Comparison of ENCODE assay signal across 15 mouse cellular contexts in genomic region chr14:26258729-26259128, GRCm38 (mm10). TPM values are rescaled to one million over a fixed set of nuclear protein-coding genes. Genes with fewer than 3 reads are reported as not detected.
DNase-seq lines count a peak whose midpoint lies in the region; ATAC-seq and TF ChIP-seq lines count a peak whose summit lies in the region.
"Not testable (repeated sequence)": the region's sequence is repeated elsewhere in the genome, so short reads cannot be mapped to it uniquely, and the experiment has no call there.
"Had no signal": no experiment of that assay in that cellular context is flagged by ENCODE, and none has a peak within 500 bp of the region (broad histone marks: within the 10 kb centered on the region; RNA-seq: fewer than 3 reads in every experiment).

No protein-coding gene starts in this region.

- not testable (repeated sequence) for H3K9ac ChIP-seq in embryonic facial prominence, embryonic 14.5 days (ENCODE audit: low read depth, low read length); forebrain, embryonic 14.5 days (ENCODE audit: low read length); forebrain, postnatal 0 days; hindbrain, postnatal 0 days (replicated peaks; ENCODE audit: low read length); limb, embryonic 14.5 days (ENCODE audit: low read depth, low read length, severe bottlenecking); midbrain, embryonic 14.5 days (replicated peaks; ENCODE audit: low read length); midbrain, postnatal 0 days (replicated peaks; ENCODE audit: low read length, poor library complexity, severe bottlenecking); neural tube, embryonic 14.5 days (replicated peaks; ENCODE audit: low read depth, low read length)

- H3K4me2 ChIP-seq in embryonic facial prominence, embryonic 14.5 days (ENCODE audit: low read depth, low read length); forebrain, embryonic 14.5 days (ENCODE audit: low read length); forebrain, postnatal 0 days (ENCODE audit: low read depth); hindbrain, postnatal 0 days (ENCODE audit: low read depth, low read length); limb, embryonic 14.5 days (replicated peaks; ENCODE audit: low read depth, low read length, severe bottlenecking); midbrain, embryonic 14.5 days (ENCODE audit: low read length); midbrain, postnatal 0 days (ENCODE audit: low read depth, low read length, poor library complexity, severe bottlenecking); neural tube, embryonic 14.5 days (ENCODE audit: low read depth, low read length): not testable (repeated sequence)

- H3K4me1 ChIP-seq in embryonic facial prominence, embryonic 14.5 days (ENCODE audit: control insufficient read depth, insufficient read depth, low read length); forebrain, embryonic 14.5 days (ENCODE audit: control insufficient read depth, insufficient read depth, low read length); forebrain, postnatal 0 days (ENCODE audit: insufficient read depth); hindbrain, postnatal 0 days (ENCODE audit: insufficient read depth, low read length); limb, embryonic 14.5 days (ENCODE audit: control insufficient read depth, insufficient read depth, low read length); midbrain, embryonic 14.5 days (ENCODE audit: control insufficient read depth, insufficient read depth, low read length); midbrain, postnatal 0 days (ENCODE audit: insufficient read depth, low read length); neural tube, embryonic 14.5 days (ENCODE audit: control insufficient read depth, insufficient read depth, low read length): not testable (repeated sequence)

- not testable (repeated sequence) for H3K36me3 ChIP-seq in embryonic facial prominence, embryonic 14.5 days (ENCODE audit: control insufficient read depth, insufficient read depth, low read length); forebrain, embryonic 14.5 days (ENCODE audit: control insufficient read depth, insufficient read depth, low read length); forebrain, postnatal 0 days (ENCODE audit: insufficient read depth); hindbrain, postnatal 0 days (ENCODE audit: insufficient read depth, low read length); limb, embryonic 14.5 days (ENCODE audit: control insufficient read depth, insufficient read depth, low read length); midbrain, embryonic 14.5 days (ENCODE audit: control insufficient read depth, insufficient read depth, low read length); midbrain, postnatal 0 days (ENCODE audit: insufficient read depth, low read length); neural tube, embryonic 14.5 days (ENCODE audit: control insufficient read depth, insufficient read depth, low read length)

- not testable (repeated sequence) for DNase-seq in embryonic facial prominence, embryonic 14.5 days (ENCODE audit: low spot score); forebrain, embryonic 14.5 days (ENCODE audit: low spot score); forebrain, postnatal 0 days; hindbrain, postnatal 0 days (ENCODE audit: low spot score); limb, embryonic 14.5 days (ENCODE audit: low spot score); midbrain, embryonic 14.5 days; midbrain, postnatal 0 days (ENCODE audit: low spot score)

- not testable (repeated sequence) for H3K27me3 ChIP-seq in embryonic facial prominence, embryonic 14.5 days (replicated peaks; ENCODE audit: control insufficient read depth, insufficient read depth, low read length); forebrain, embryonic 14.5 days (replicated peaks; ENCODE audit: control insufficient read depth, insufficient read depth, low read length); forebrain, postnatal 0 days (ENCODE audit: insufficient read depth, low read length); hindbrain, postnatal 0 days (ENCODE audit: insufficient read depth, low read length); limb, embryonic 14.5 days (ENCODE audit: control insufficient read depth, insufficient read depth, low read length); midbrain, embryonic 14.5 days (ENCODE audit: control insufficient read depth, insufficient read depth, low read length); midbrain, postnatal 0 days (ENCODE audit: insufficient read depth, low read length); neural tube, embryonic 14.5 days (ENCODE audit: control insufficient read depth, insufficient read depth, low read length)

- ATAC-seq in embryonic facial prominence, embryonic 14.5 days (ENCODE audit: low read depth) = peak; percentile 20; the same call in 1 of the 2 replicates
- peak; percentile 55 for ATAC-seq in forebrain, embryonic 14.5 days
- ATAC-seq in forebrain, postnatal 0 days = peak; percentile 54; the same call in 1 of the 2 replicates
- peak; percentile 35; the same call in 1 of the 2 replicates for ATAC-seq in hindbrain, postnatal 0 days
- peak; percentile 7; the same call in 1 of the 2 replicates for ATAC-seq in limb, embryonic 14.5 days (ENCODE audit: low FRiP score, low read depth)
- 0 out of 2 replicates have a peak, but pooled peaks have one; percentile 29 for ATAC-seq in midbrain, embryonic 14.5 days (ENCODE audit: low FRiP score, low TSS enrichment)
- ATAC-seq in midbrain, postnatal 0 days (ENCODE audit: low FRiP score) = peak; percentile 13; the same call in 1 of the 2 replicates
- peak; percentile 30; the same call in 1 of the 2 replicates for ATAC-seq in neural tube, embryonic 14.5 days (ENCODE audit: low read depth)

- no CpG with 5 or more reads among the region's 6 CpGs for WGBS in embryonic facial prominence, embryonic 14.5 days
- WGBS in forebrain, embryonic 14.5 days = no CpG with 5 or more reads among the region's 6 CpGs
- no CpG with 5 or more reads among the region's 6 CpGs for WGBS in forebrain, postnatal 0 days
- no CpG with 5 or more reads among the region's 6 CpGs for WGBS in hindbrain, postnatal 0 days
- WGBS in limb, embryonic 14.5 days = no CpG with 5 or more reads among the region's 6 CpGs
- no CpG with 5 or more reads among the region's 6 CpGs for WGBS in midbrain, embryonic 14.5 days
- no CpG with 5 or more reads among the region's 6 CpGs for WGBS in midbrain, postnatal 0 days
- no CpG with 5 or more reads among the region's 6 CpGs for WGBS in neural tube, embryonic 14.5 days

- not testable (repeated sequence) for TF ChIP-seq CTCF in forebrain, postnatal 0 days (IDR thresholded peaks at IDR 0.05; ENCODE audit: low read depth); hindbrain, postnatal 0 days (IDR thresholded peaks at IDR 0.05; ENCODE audit: low read depth); midbrain, postnatal 0 days (IDR thresholded peaks at IDR 0.05)

- not testable (repeated sequence) for H3K9me3 ChIP-seq in embryonic facial prominence, embryonic 14.5 days (ENCODE audit: control insufficient read depth, low read length); forebrain, embryonic 14.5 days (replicated peaks; ENCODE audit: control insufficient read depth, low read length); forebrain, postnatal 0 days (ENCODE audit: low read length); hindbrain, postnatal 0 days (ENCODE audit: low read length); limb, embryonic 14.5 days (ENCODE audit: control insufficient read depth, low read length); midbrain, embryonic 14.5 days (ENCODE audit: control insufficient read depth, low read length); midbrain, postnatal 0 days (ENCODE audit: low read length); neural tube, embryonic 14.5 days (ENCODE audit: control insufficient read depth, low read length)

- TF ChIP-seq POLR2A in limb, embryonic 14.5 days (IDR thresholded peaks at IDR 0.05; ENCODE audit: borderline replicate concordance, extremely low read depth, insufficient read depth, insufficient read length) = not testable (repeated sequence)

- H3K4me3 ChIP-seq in embryonic facial prominence, embryonic 14.5 days (ENCODE audit: low read depth, low read length); forebrain, embryonic 14.5 days (ENCODE audit: low read depth, low read length); forebrain, postnatal 0 days (ENCODE audit: low read depth, low read length); hindbrain, postnatal 0 days (ENCODE audit: low read length); limb, embryonic 14.5 days (replicated peaks; ENCODE audit: low read length); midbrain, embryonic 14.5 days (replicated peaks; ENCODE audit: low read depth, low read length); midbrain, postnatal 0 days (ENCODE audit: low read depth, low read length); neural tube, embryonic 14.5 days (ENCODE audit: low read depth, low read length): not testable (repeated sequence)

- not testable (repeated sequence) for H3K27ac ChIP-seq in embryonic facial prominence, embryonic 14.5 days (replicated peaks; ENCODE audit: low read depth, low read length); forebrain, embryonic 14.5 days (ENCODE audit: low read depth, low read length); forebrain, postnatal 0 days (ENCODE audit: low read depth, low read length); hindbrain, postnatal 0 days; limb, embryonic 14.5 days (replicated peaks; ENCODE audit: low read depth, low read length); midbrain, embryonic 14.5 days (replicated peaks; ENCODE audit: low read depth, low read length); midbrain, postnatal 0 days (ENCODE audit: low read depth, low read length); neural tube, embryonic 14.5 days (ENCODE audit: low read depth, low read length)

RNA-seq across cellular contexts. Expression of gene Duxbl3, which starts 1.0 kb away (rescaled TPM):
- polyA plus RNA-seq in embryonic facial prominence, embryonic 14.5 days (2014; fragmentation: Nextera tagmentation; extraction: Ambion mirVana) = 1.8 and 3.1 TPM in 2 replicates
- polyA plus RNA-seq in forebrain, embryonic 14.5 days (2014; fragmentation: Nextera tagmentation; extraction: Ambion mirVana) = 2.9 and 3.2 TPM in 2 replicates
- 2.1 and 3.8 TPM in 2 replicates for total RNA-seq in forebrain, postnatal 0 days (2014; rRNA removed)
- polyA plus RNA-seq in forebrain, postnatal 0 days (2015; fragmentation: Nextera tagmentation; extraction: Ambion mirVana) = 0.55 and 3.4 TPM in 2 replicates
- 0.61 and 2.1 TPM in 2 replicates for total RNA-seq in hindbrain, postnatal 0 days (2014; rRNA removed)
- polyA plus RNA-seq in hindbrain, postnatal 0 days (2015; fragmentation: Nextera tagmentation; extraction: Ambion mirVana) = 2.5 and 2.9 TPM in 2 replicates
- polyA plus RNA-seq in limb, embryonic 14.5 days (2012; rRNA removed) = 4.9 and 6.1 TPM in 2 replicates
- polyA plus RNA-seq in limb, embryonic 14.5 days (2014; fragmentation: Nextera tagmentation; extraction: Ambion mirVana) = 0.47 and 1.7 TPM in 2 replicates
- 1.2 and 3.6 TPM in 2 replicates for polyA plus RNA-seq in midbrain, embryonic 14.5 days (2014; fragmentation: Nextera tagmentation; extraction: Ambion mirVana)
- total RNA-seq in midbrain, postnatal 0 days (2014; rRNA removed) = 0.66 and 2.5 TPM in 2 replicates
- polyA plus RNA-seq in midbrain, postnatal 0 days (2015; fragmentation: Nextera tagmentation; extraction: Ambion mirVana) = 2.4 and 2.6 TPM in 2 replicates
- 1.4 and 4.8 TPM in 2 replicates for polyA plus RNA-seq in neural tube, embryonic 14.5 days (2014; fragmentation: Nextera tagmentation; extraction: Ambion mirVana)
- total RNA-seq: CH12.LX, G1E, MEL had no signal
- polyA plus RNA-seq: activated CD4-positive, CD25-positive, alpha-beta regulatory T cell, adult 4 months; adrenal gland, adult 2 months; CD4-positive, CD25-positive, alpha-beta regulatory T cell, adult 4 months; G1E; Patski had no signal

RNA-seq across cellular contexts. Expression of gene Tmem254b, which starts 51.9 kb away (rescaled TPM):
- 29.8 and 31.2 TPM in 2 replicates for polyA plus RNA-seq in embryonic facial prominence, embryonic 14.5 days (2014; fragmentation: Nextera tagmentation; extraction: Ambion mirVana)
- 15.0 and 28.6 TPM in 2 replicates for polyA plus RNA-seq in forebrain, embryonic 14.5 days (2014; fragmentation: Nextera tagmentation; extraction: Ambion mirVana)
- 25.0 and 25.5 TPM in 2 replicates for total RNA-seq in forebrain, postnatal 0 days (2014; rRNA removed)
- 24.1 and 29.4 TPM in 2 replicates for polyA plus RNA-seq in forebrain, postnatal 0 days (2015; fragmentation: Nextera tagmentation; extraction: Ambion mirVana)
- 18.3 and 27.9 TPM in 2 replicates for total RNA-seq in hindbrain, postnatal 0 days (2014; rRNA removed)
- 30.6 and 31.9 TPM in 2 replicates for polyA plus RNA-seq in hindbrain, postnatal 0 days (2015; fragmentation: Nextera tagmentation; extraction: Ambion mirVana)
- polyA plus RNA-seq in limb, embryonic 14.5 days (2012; rRNA removed) = 23.1 and 25.0 TPM in 2 replicates
- polyA plus RNA-seq in limb, embryonic 14.5 days (2014; fragmentation: Nextera tagmentation; extraction: Ambion mirVana) = 29.7 and 32.1 TPM in 2 replicates
- 18.4 and 23.7 TPM in 2 replicates for polyA plus RNA-seq in midbrain, embryonic 14.5 days (2014; fragmentation: Nextera tagmentation; extraction: Ambion mirVana)
- total RNA-seq in midbrain, postnatal 0 days (2014; rRNA removed) = 22.6 and 32.9 TPM in 2 replicates
- 28.3 and 33.5 TPM in 2 replicates for polyA plus RNA-seq in midbrain, postnatal 0 days (2015; fragmentation: Nextera tagmentation; extraction: Ambion mirVana)
- polyA plus RNA-seq in neural tube, embryonic 14.5 days (2014; fragmentation: Nextera tagmentation; extraction: Ambion mirVana) = 23.3 and 28.7 TPM in 2 replicates
